Mouse (Mus musculus): ENCODE results near the gene Slpi.

Gene Slpi

GRCm38 (mm10) chr2:164389020-164389419 is at the start of gene Slpi:
Gene Slpi (minus strand): TSS chr2:164389095.
- DNase-seq: no peak

- no peak for DNase-seq
These were observed 49.4 kb upstream of the Slpi start for GRCm38 (mm10) chr2:164438257-164438656.

GRCm38 (mm10) chr2:164437710-164438109 is 48.8 kb upstream of the Slpi start:
- DNase-seq: no peak

- DNase-seq: no peak
These were observed 48.1 kb upstream of the Slpi start for GRCm38 (mm10) chr2:164436961-164437360.

GRCm38 (mm10) chr2:164436215-164436913 is 47.5 kb upstream of the Slpi start:
- DNase-seq: no peak

GRCm38 (mm10) chr2:164435216-164436090 is 46.6 kb upstream of the Slpi start:
- no peak for DNase-seq

- DNase-seq: no peak
These were observed 45.8 kb upstream of the Slpi start for GRCm38 (mm10) chr2:164434681-164435080.

GRCm38 (mm10) chr2:164433278-164433895 is 44.5 kb upstream of the Slpi start:
- DNase-seq: no peak

- no peak for DNase-seq
These were observed 43.8 kb upstream of the Slpi start for GRCm38 (mm10) chr2:164432541-164433191.

- DNase-seq: no peak
These were observed 43.0 kb upstream of the Slpi start for GRCm38 (mm10) chr2:164431676-164432465.

GRCm38 (mm10) chr2:164430697-164431096 is 41.8 kb upstream of the Slpi start:
- no peak for DNase-seq

- DNase-seq: no peak
These were observed 41.2 kb upstream of the Slpi start for GRCm38 (mm10) chr2:164429881-164430615.

- no peak for DNase-seq
These were observed 39.6 kb upstream of the Slpi start for GRCm38 (mm10) chr2:164428451-164428850.

- no peak for DNase-seq
These were observed 38.1 kb upstream of the Slpi start for GRCm38 (mm10) chr2:164426952-164427351.

GRCm38 (mm10) chr2:164426121-164426520 is 37.2 kb upstream of the Slpi start:
- no peak for DNase-seq

GRCm38 (mm10) chr2:164425401-164425800 is 36.5 kb upstream of the Slpi start:
- DNase-seq: no peak

- DNase-seq: no peak
These were observed 35.5 kb upstream of the Slpi start for GRCm38 (mm10) chr2:164424406-164424805.

- no peak for DNase-seq
These were observed 34.6 kb upstream of the Slpi start for GRCm38 (mm10) chr2:164423464-164423863.

GRCm38 (mm10) chr2:164422675-164423393 is 33.9 kb upstream of the Slpi start:
- no peak for DNase-seq

- DNase-seq: no peak
These were observed 33.1 kb upstream of the Slpi start for GRCm38 (mm10) chr2:164421979-164422378.

- DNase-seq: no peak
These were observed 32.4 kb upstream of the Slpi start for GRCm38 (mm10) chr2:164421306-164421705.

Measured in cerebellum, adult 11 months (tissue).